Mouse (Mus musculus): ENCODE data around the gene Mrpl42. TPM values are rescaled to one million over a fixed set of nuclear protein-coding genes. Genes with fewer than 3 reads are reported as not detected.
A peak's percentile ranks its signal among the peaks of the same experiment; 100 is the strongest.

Gene Mrpl42
- polyA plus RNA-seq, 1 experiment from 2014 or later = 275 TPM

GRCm38 (mm10) chr10:95536222-95536541 lies 34.4 kb upstream of the Mrpl42 start:
- Histone ChIP-seq H3K9me3 (no peaks in the 10 kb centered on the region), H3K4me1 (0 out of 2 replicates have a peak, but pooled peaks cover 7% of the 10 kb centered on the region), H3K9ac (no peak overlapping the region), H3K27me3 (no peaks in the 10 kb centered on the region), H3K4me3 (no peak overlapping the region), H3K4me2 (no peak overlapping the region), H3K36me3 (no peaks in the 10 kb centered on the region), H3K27ac (no peak overlapping the region)
- 85% methylated on average over 6 of the region's 6 CpGs for WGBS
- ATAC-seq (ENCODE audit: insufficient number of reproducible peaks, low FRiP score, low TSS enrichment, low read depth) = no peak

GRCm38 (mm10) chr10:95535399-95536221 lies 33.9 kb upstream of the Mrpl42 start:
- no peak for ATAC-seq (ENCODE audit: insufficient number of reproducible peaks, low FRiP score, low TSS enrichment, low read depth)
- no peak overlapping the region for H3K27ac ChIP-seq
- 0 out of 2 replicates have a peak, but pooled peaks cover 12% of the 10 kb centered on the region for H3K4me1 ChIP-seq
- H3K4me3 ChIP-seq = no peak overlapping the region
- H3K36me3 ChIP-seq = no peaks in the 10 kb centered on the region
- 92% methylated on average over 8 of the region's 8 CpGs for WGBS
- H3K27me3 ChIP-seq = no peaks in the 10 kb centered on the region
- no peak overlapping the region for H3K4me2 ChIP-seq
- no peak overlapping the region for H3K9ac ChIP-seq
- H3K9me3 ChIP-seq = no peaks in the 10 kb centered on the region

GRCm38 (mm10) chr10:95533382-95533781 lies 31.6 kb upstream of the Mrpl42 start:
- 83% methylated on average over 7 of the region's 7 CpGs for WGBS
- no peaks in the 10 kb centered on the region for H3K27me3 ChIP-seq
- H3K4me2 ChIP-seq = no peak overlapping the region
- no peak for ATAC-seq (ENCODE audit: insufficient number of reproducible peaks, low FRiP score, low TSS enrichment, low read depth)
- H3K27ac ChIP-seq = 0 out of 2 replicates have a peak overlapping the region, but pooled peaks have one; percentile 27
- H3K9me3 ChIP-seq = no peaks in the 10 kb centered on the region
- H3K36me3 ChIP-seq = no peaks in the 10 kb centered on the region
- no peak overlapping the region for H3K9ac ChIP-seq
- no peak overlapping the region for H3K4me3 ChIP-seq
- H3K4me1 ChIP-seq = peaks cover 16% of the 10 kb centered on the region; the same call in 1 of the 2 replicates

GRCm38 (mm10) chr10:95532916-95533315 lies 31.2 kb upstream of the Mrpl42 start:
- H3K27ac ChIP-seq = no peak overlapping the region

GRCm38 (mm10) chr10:95530551-95531121 lies 28.9 kb upstream of the Mrpl42 start:
- Histone ChIP-seq H3K9ac (no peak overlapping the region), H3K27ac (no peak overlapping the region), H3K4me3 (no peak overlapping the region), H3K4me1 (peaks cover 25% of the 10 kb centered on the region), H3K36me3 (no peaks in the 10 kb centered on the region), H3K27me3 (no peaks in the 10 kb centered on the region), H3K4me2 (no peak overlapping the region), H3K9me3 (no peaks in the 10 kb centered on the region)
- 53% methylated on average over 2 of the region's 2 CpGs for WGBS
- ATAC-seq (ENCODE audit: insufficient number of reproducible peaks, low FRiP score, low TSS enrichment, low read depth) = no peak

More at GRCm38 (mm10) chr10:95532916-95533315, 31.2 kb upstream of the Mrpl42 start:
- H3K4me3 ChIP-seq = no peak overlapping the region
- H3K4me1 ChIP-seq = peaks cover 16% of the 10 kb centered on the region; the same call in 1 of the 2 replicates
- no peak overlapping the region for H3K4me2 ChIP-seq
- H3K9me3 ChIP-seq = no peaks in the 10 kb centered on the region
- H3K9ac ChIP-seq = no peak overlapping the region
- H3K36me3 ChIP-seq = no peaks in the 10 kb centered on the region
- no peaks in the 10 kb centered on the region for H3K27me3 ChIP-seq
- ATAC-seq (ENCODE audit: insufficient number of reproducible peaks, low FRiP score, low TSS enrichment, low read depth) = no peak
- WGBS = 86% methylated on average over 5 of the region's 5 CpGs

GRCm38 (mm10) chr10:95526495-95527122 lies 24.9 kb upstream of the Mrpl42 start:
- Histone ChIP-seq H3K4me1 (peaks cover 30% of the 10 kb centered on the region), H3K4me2 (no peak overlapping the region), H3K27ac (peak overlapping the region; percentile 8; the same call in 1 of the 2 replicates), H3K9ac (no peak overlapping the region), H3K4me3 (no peak overlapping the region), H3K27me3 (no peaks in the 10 kb centered on the region), H3K9me3 (no peaks in the 10 kb centered on the region), H3K36me3 (no peaks in the 10 kb centered on the region)
- no peak for ATAC-seq (ENCODE audit: insufficient number of reproducible peaks, low FRiP score, low TSS enrichment, low read depth)
- 37% methylated on average over 5 of the region's 5 CpGs for WGBS

GRCm38 (mm10) chr10:95525871-95526270 lies 24.1 kb upstream of the Mrpl42 start:
- Histone ChIP-seq H3K36me3 (no peaks in the 10 kb centered on the region), H3K9me3 (no peaks in the 10 kb centered on the region), H3K4me2 (no peak overlapping the region), H3K9ac (no peak overlapping the region), H3K4me1 (peaks cover 25% of the 10 kb centered on the region), H3K4me3 (no peak overlapping the region), H3K27me3 (no peaks in the 10 kb centered on the region), H3K27ac (no peak overlapping the region)
- ATAC-seq (ENCODE audit: insufficient number of reproducible peaks, low FRiP score, low TSS enrichment, low read depth) = no peak
- 91% methylated on average over 5 of the region's 5 CpGs for WGBS

- Histone ChIP-seq H3K27ac (no peak overlapping the region), H3K4me2 (no peak overlapping the region), H3K4me3 (no peak overlapping the region), H3K36me3 (no peaks in the 10 kb centered on the region), H3K27me3 (no peaks in the 10 kb centered on the region), H3K9me3 (no peaks in the 10 kb centered on the region), H3K9ac (no peak overlapping the region), H3K4me1 (peaks cover 21% of the 10 kb centered on the region; the same call in 1 of the 2 replicates)
- no peak for ATAC-seq (ENCODE audit: insufficient number of reproducible peaks, low FRiP score, low TSS enrichment, low read depth)
- WGBS = 52% methylated on average over 6 of the region's 6 CpGs
Observed at GRCm38 (mm10) chr10:95525037-95525675, 23.4 kb upstream of the Mrpl42 start.

GRCm38 (mm10) chr10:95517656-95518055 lies 15.9 kb upstream of the Mrpl42 start:
- Histone ChIP-seq H3K4me2 (no peak overlapping the region), H3K36me3 (peaks cover 4% of the 10 kb centered on the region), H3K9ac (no peak overlapping the region), H3K4me1 (peaks cover 13% of the 10 kb centered on the region), H3K27me3 (no peaks in the 10 kb centered on the region), H3K4me3 (no peak overlapping the region), H3K9me3 (no peaks in the 10 kb centered on the region), H3K27ac (no peak overlapping the region)
- ATAC-seq (ENCODE audit: insufficient number of reproducible peaks, low FRiP score, low TSS enrichment, low read depth) = no peak
- WGBS = 87% methylated on average over 6 of the region's 6 CpGs

- peak overlapping the region; percentile 100 for H3K4me3 ChIP-seq
- WGBS = under 1% methylated on average over 63 of the region's 80 CpGs
Observed at GRCm38 (mm10) chr10:95515293-95515931, 13.7 kb upstream of the Mrpl42 start.

GRCm38 (mm10) chr10:95514656-95515292 lies 13.0 kb upstream of the Mrpl42 start, which contains the start of gene Ube2n:
Gene Ube2n (plus strand): TSS chr10:95515145.
- WGBS = 1% methylated on average over 75 of the region's 81 CpGs
- Histone ChIP-seq H3K9me3 (no peaks in the 10 kb centered on the region), H3K4me3 (peak within 1 kb of the TSS; percentile 100), H3K4me1 (peaks cover 13% of the 10 kb centered on the region), H3K27me3 (no peaks in the 10 kb centered on the region), H3K36me3 (peaks cover 4% of the 10 kb centered on the region), H3K27ac (peak within 1 kb of the TSS; percentile 99), H3K4me2 (peak within 1 kb of the TSS; percentile 57), H3K9ac (peak within 1 kb of the TSS; percentile 97)
- ATAC-seq (ENCODE audit: insufficient number of reproducible peaks, low FRiP score, low TSS enrichment, low read depth) = peak; percentile 98

More at GRCm38 (mm10) chr10:95515293-95515931, 13.7 kb upstream of the Mrpl42 start:
- Histone ChIP-seq H3K36me3 (peaks cover 4% of the 10 kb centered on the region), H3K27me3 (no peaks in the 10 kb centered on the region), H3K27ac (peak overlapping the region; percentile 99), H3K9me3 (no peaks in the 10 kb centered on the region), H3K4me2 (peak overlapping the region; percentile 54), H3K9ac (peak overlapping the region; percentile 97), H3K4me1 (peaks cover 13% of the 10 kb centered on the region)
- peak; percentile 46 for ATAC-seq (ENCODE audit: insufficient number of reproducible peaks, low FRiP score, low TSS enrichment, low read depth)
